Mouse (Mus musculus) midbrain, postnatal 0 days (tissue): Measurements from ENCODE around the gene Fez1. TPM values are rescaled to one million over a fixed set of nuclear protein-coding genes. Genes with fewer than 3 reads are reported as not detected.
A peak's percentile ranks its signal among the peaks of the same experiment; 100 is the strongest.

Experiments
- ATAC-seq: fragments of 200-750 bp; cut with Nextera tagmentation; 2 replicates; pipeline ENCODE4 v1.8.0; 2017; ENCODE audit warnings: moderate number of reproducible peaks, mild to moderate bottlenecking, moderate TSS enrichment, moderate library complexity; ENCODE audit not compliant: low FRiP score
- DNase-seq: peaks from one replicate; pipeline ENCODE4 v3.0.0-alpha.2; 2015; ENCODE audit warnings: low spot score
- H3K27ac ChIP-seq: fragments of 300-500 bp; sonication (generic); 2 replicates; pipeline ENCODE4 v1.5.1; 2014; ENCODE audit warnings: low read depth, mild to moderate bottlenecking, low read length, mixed read lengths
- H3K27me3 ChIP-seq: fragments of 300-500 bp; sonication (generic); 2 replicates; pipeline ENCODE4 v1.6.1; 2014; ENCODE audit warnings: low read length, control low read depth, mixed read lengths; ENCODE audit not compliant: insufficient read depth
- H3K36me3 ChIP-seq: fragments of 300-500 bp; sonication (generic); 2 replicates; pipeline ENCODE4 v1.6.1; 2014; ENCODE audit warnings: low read length, control low read depth, mixed read lengths; ENCODE audit not compliant: insufficient read depth
- H3K4me1 ChIP-seq: fragments of 300-500 bp; sonication (generic); 2 replicates; pipeline ENCODE4 v1.6.1; 2014; ENCODE audit warnings: mild to moderate bottlenecking, control low read depth, antibody characterized with exemption, low read length, mixed read lengths; ENCODE audit not compliant: insufficient read depth
- H3K4me2 ChIP-seq: fragments of 300-500 bp; sonication (generic); 2 replicates; pipeline ENCODE4 v1.6.1; 2014; ENCODE audit warnings: low read depth, mild to moderate bottlenecking, low read length, mixed read lengths; ENCODE audit not compliant: poor library complexity, severe bottlenecking
- H3K4me3 ChIP-seq: fragments of 300-500 bp; sonication (generic); 2 replicates; pipeline ENCODE4 v1.5.1; 2014; ENCODE audit warnings: low read depth, mild to moderate bottlenecking, low read length, moderate library complexity
- H3K9ac ChIP-seq: fragments of 300-500 bp; sonication (generic); replicated peaks from 2 replicates; pipeline ENCODE4 v1.6.1; 2014; ENCODE audit warnings: mild to moderate bottlenecking, low read length, moderate library complexity, mixed read lengths; ENCODE audit not compliant: poor library complexity, severe bottlenecking
- H3K9me3 ChIP-seq: fragments of 300-500 bp; sonication (generic); 2 replicates; pipeline ENCODE4 v1.6.1; 2016; ENCODE audit warnings: low read length, control low read depth
- CTCF ChIP-seq: IDR thresholded peaks from 2 replicates; pipeline ENCODE4 v1.5.1; 2016; ENCODE audit warnings: antibody characterized with exemption, mild to moderate bottlenecking
- WGBS: fragments of 180-500 bp; shearing (Covaris S2); extraction: QIAGEN DNeasy Blood & Tissue Kit; methylation state at CpG from one replicate; pipeline ENCODE4 v1.1.7; 2014; 5-methylcytosine and 5-hydroxymethylcytosine counted together
- polyA plus RNA-seq: library from polyadenylated mRNA; unstranded; fragments of >200 nt; fragmentation: Nextera tagmentation; extraction: Ambion mirVana; gene quantifications from 2 replicates; pipeline ENCODE4 v1.2.1, GENCODE M21; 2015
- total RNA-seq: library from RNA; depleted of rRNA; stranded (reverse); fragments of >200 nt; gene quantifications from 2 replicates; pipeline ENCODE4 v1.2.3, GENCODE M21; 2014

Gene Fez1
- total and polyA plus RNA-seq, 2 experiments from 2014 or later = 371 to 530 TPM

DNA sequence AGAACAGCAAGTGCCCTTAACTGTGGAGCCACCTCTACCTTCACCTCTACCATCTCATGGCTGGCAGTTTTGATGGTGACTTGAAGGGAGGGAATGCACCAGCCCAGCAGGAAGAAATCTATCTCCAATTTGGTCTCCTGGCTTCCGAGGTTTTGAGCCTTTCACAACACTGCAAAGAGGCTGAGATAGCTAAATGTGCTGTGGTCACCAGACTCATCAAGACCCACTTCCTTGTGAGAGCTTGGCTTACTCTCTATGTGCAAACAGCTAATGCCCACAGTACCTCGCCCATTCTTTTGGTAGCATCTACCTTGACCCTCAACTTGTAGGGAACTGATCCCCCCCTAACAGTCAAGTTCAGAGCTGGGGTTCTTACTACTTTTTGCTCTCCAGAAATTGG lies 40.9 kb downstream of the Fez1 start:
- peaks cover 43% of the 10 kb centered on the region for H3K36me3 ChIP-seq
- WGBS = 95% methylated on average over 2 of the region's 2 CpGs
- no peaks in the 10 kb centered on the region for H3K27me3 ChIP-seq
- H3K27ac ChIP-seq = no peak overlapping the region
- no peak overlapping the region for H3K9ac ChIP-seq
- DNase-seq (no peak), ATAC-seq (no peak)
- no peaks in the 10 kb centered on the region for H3K4me1 ChIP-seq
- no peaks in the 10 kb centered on the region for H3K9me3 ChIP-seq
- H3K4me3 ChIP-seq = no peak overlapping the region
- H3K4me2 ChIP-seq = no peak overlapping the region
- TF ChIP-seq CTCF = no peak

DNA sequence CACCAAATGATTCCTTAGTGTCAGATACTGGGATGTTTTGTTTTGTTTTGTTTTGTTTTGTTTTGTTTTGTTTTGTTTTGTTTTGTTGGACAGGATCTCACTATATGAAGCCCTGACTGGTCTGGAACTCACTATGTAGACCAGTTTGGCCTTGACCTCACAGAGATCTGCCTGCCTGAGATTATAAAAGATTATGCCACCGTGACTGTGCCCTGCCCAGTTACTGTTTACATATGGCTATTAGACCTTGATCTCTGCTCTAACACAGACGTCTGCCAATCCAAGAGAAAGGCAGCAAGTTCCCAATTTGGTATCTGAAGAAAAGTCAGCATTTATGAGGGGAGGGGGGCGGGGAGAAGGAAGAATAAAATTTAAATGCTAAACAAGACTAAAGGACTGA lies 42.0 kb downstream of the Fez1 start:
- H3K9ac ChIP-seq = no peak overlapping the region
- no peaks in the 10 kb centered on the region for H3K9me3 ChIP-seq
- no peaks in the 10 kb centered on the region for H3K27me3 ChIP-seq
- no peak overlapping the region for H3K4me2 ChIP-seq
- no peak overlapping the region for H3K4me3 ChIP-seq
- 66% methylated on average over 3 of the region's 3 CpGs for WGBS
- H3K4me1 ChIP-seq = no peaks in the 10 kb centered on the region
- TF ChIP-seq CTCF = no peak
- no peak overlapping the region for H3K27ac ChIP-seq
- peaks cover 52% of the 10 kb centered on the region for H3K36me3 ChIP-seq
- no peak for ATAC-seq
- no peak for DNase-seq

DNA sequence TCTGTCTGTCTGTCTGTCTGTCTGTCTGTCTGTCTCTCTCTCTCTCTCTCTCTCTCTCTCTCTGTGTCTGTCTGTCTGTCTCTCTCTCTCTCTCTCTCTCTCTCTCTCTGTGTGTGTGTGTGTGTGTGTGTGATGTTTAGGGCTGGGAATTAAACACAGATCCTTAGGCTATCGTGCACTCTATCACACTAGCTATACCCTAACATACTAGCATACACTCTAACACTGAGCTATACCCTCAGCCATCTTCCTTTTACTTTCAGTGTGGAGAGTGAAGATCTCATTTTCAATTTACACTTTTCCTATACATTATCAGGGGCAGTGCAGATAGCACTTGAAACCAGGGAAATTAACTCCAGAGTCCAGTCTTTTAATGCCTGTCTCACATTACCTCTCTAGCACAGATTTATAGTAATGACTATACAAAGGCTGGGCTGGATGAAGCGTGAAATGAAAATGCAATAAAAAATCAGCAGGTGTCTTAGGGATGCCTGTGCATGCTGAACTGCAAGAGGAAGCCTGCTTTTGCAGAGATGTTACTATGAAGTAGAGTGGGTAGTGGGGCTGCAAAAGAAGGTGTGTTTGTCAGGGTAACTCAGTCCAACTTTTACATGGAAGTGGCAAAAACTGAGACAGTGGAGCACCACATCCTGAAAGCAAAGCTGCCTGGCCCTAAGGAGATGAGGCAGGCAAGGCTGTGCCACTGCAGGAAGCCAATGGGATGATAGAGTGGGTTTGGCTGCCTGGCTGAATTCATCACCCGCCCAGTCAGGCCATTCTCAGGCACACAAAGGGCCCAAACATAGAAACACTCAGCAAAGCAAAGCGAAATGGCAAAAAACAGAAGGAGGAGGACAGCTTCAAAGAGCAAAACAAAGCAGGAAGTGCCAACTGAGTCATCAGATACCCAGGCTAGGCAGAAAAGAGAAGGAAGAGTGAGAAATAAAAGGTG lies 43.5 kb downstream of the Fez1 start:
- H3K36me3 ChIP-seq = peaks cover 62% of the 10 kb centered on the region

DNA sequence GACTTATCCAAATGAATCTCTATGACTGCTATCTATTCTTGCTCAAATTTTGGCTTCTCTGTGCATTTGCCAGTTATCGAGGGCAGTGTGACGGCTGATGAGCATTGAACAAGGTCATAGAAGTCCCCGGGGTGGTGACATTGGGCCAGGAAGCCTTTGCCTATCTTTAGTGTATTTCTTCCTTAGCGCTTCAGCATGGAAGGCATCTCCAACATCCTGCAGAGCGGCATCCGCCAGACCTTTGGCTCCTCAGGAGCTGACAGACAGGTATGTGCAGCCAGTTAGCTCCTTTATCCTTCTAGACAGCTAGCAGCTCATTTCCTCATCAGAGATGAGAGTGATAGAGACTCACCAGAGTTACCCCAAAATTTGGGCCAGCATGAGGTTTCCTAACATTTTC lies 47.0 kb downstream of the Fez1 start:
- ATAC-seq (no peak), DNase-seq (no peak)
- WGBS = 96% methylated on average over 6 of the region's 6 CpGs
- H3K4me3 ChIP-seq = no peak overlapping the region
- no peaks in the 10 kb centered on the region for H3K9me3 ChIP-seq
- H3K4me1 ChIP-seq = no peaks in the 10 kb centered on the region
- H3K27ac ChIP-seq = no peak overlapping the region
- no peak for TF ChIP-seq CTCF
- no peak overlapping the region for H3K4me2 ChIP-seq
- H3K27me3 ChIP-seq = no peaks in the 10 kb centered on the region
- H3K9ac ChIP-seq = no peak overlapping the region
- H3K36me3 ChIP-seq = peaks cover 67% of the 10 kb centered on the region

More for the DNA sequence above, 43.5 kb downstream of the Fez1 start:
- H3K4me2 ChIP-seq = no peak overlapping the region
- H3K4me1 ChIP-seq = no peaks in the 10 kb centered on the region
- no peak overlapping the region for H3K4me3 ChIP-seq
- H3K27ac ChIP-seq = no peak overlapping the region
- no peaks in the 10 kb centered on the region for H3K9me3 ChIP-seq
- no peak overlapping the region for H3K9ac ChIP-seq
- ATAC-seq (no peak; the same call in 1 of the 2 replicates), DNase-seq (peak; percentile 33)
- no peaks in the 10 kb centered on the region for H3K27me3 ChIP-seq
- WGBS = 44% methylated on average over 4 of the region's 4 CpGs
- TF ChIP-seq CTCF = no peak

DNA sequence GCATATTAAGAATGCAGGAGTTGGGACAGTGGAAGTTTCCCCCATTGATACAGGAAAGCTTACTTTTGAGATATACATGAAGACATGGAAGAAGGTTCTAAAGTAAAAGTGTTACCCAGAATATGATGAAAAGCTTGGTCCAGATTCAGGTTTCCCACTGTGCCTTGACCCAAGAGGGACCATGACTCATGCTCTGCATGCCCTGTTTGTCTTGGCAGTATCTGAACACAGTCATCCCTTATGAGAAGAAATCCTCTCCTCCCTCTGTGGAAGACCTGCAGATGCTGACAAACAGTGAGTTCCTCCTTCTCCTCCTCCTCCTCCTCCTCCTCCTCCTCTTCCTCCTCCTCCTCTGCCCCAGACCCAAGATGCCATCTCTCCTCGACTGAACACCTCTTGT lies 48.6 kb downstream of the Fez1 start:
- Histone ChIP-seq H3K9me3 (no peaks in the 10 kb centered on the region), H3K4me1 (no peaks in the 10 kb centered on the region), H3K27ac (no peak overlapping the region), H3K27me3 (no peaks in the 10 kb centered on the region), H3K4me3 (no peak overlapping the region), H3K36me3 (peaks cover 62% of the 10 kb centered on the region), H3K4me2 (no peak overlapping the region), H3K9ac (no peak overlapping the region)
- 36% methylated on average over 1 of the region's 1 CpGs for WGBS
- TF ChIP-seq CTCF = no peak
- ATAC-seq (no peak), DNase-seq (no peak)

DNA sequence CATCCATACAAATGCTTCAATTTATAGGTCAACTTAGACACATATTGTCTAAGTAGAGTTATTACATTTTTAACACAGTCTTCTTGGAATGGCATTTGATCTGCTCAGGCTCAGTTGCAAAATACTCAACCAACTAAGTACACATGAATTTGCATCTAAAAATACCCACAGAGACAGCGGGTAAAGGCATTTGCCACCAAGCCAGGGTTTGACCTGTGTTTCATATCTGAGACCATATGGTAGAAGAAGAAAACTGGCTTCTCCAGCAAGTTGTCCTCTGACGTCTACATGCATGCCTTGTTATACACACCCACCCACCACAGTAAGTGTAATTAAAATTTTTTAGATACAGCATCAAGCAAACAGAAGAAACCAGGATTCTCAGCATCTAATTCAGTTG lies 52.1 kb downstream of the Fez1 start:
- no peak overlapping the region for H3K27ac ChIP-seq
- no peaks in the 10 kb centered on the region for H3K27me3 ChIP-seq
- ATAC-seq = no peak
- H3K9ac ChIP-seq = no peak overlapping the region
- peaks cover 59% of the 10 kb centered on the region for H3K36me3 ChIP-seq
- H3K4me1 ChIP-seq = no peaks in the 10 kb centered on the region
- no peaks in the 10 kb centered on the region for H3K9me3 ChIP-seq
- TF ChIP-seq CTCF = no peak
- no peak overlapping the region for H3K4me2 ChIP-seq
- 91% methylated on average over 2 of the region's 2 CpGs for WGBS
- no peak overlapping the region for H3K4me3 ChIP-seq
- DNase-seq = no peak
